Mouse (Mus musculus): Measurements from ENCODE around the gene Pten. TPM values are rescaled to one million over a fixed set of nuclear protein-coding genes. Genes with fewer than 3 reads are reported as not detected.

The Pten gene
- polyA plus RNA-seq, 1 experiment from 2014 or later: 10.6 TPM

GRCm38 (mm10) chr19:32726451-32727325, 30.6 kb upstream of the Pten start:
- ATAC-seq (ENCODE audit: low FRiP score, low read depth): 0 out of 2 replicates have a peak, but pooled peaks have one; percentile 42
- H3K9me3 ChIP-seq: no peaks in the 10 kb centered on the region
- H3K27ac ChIP-seq (replicated peaks): no peak overlapping the region
- H3K27me3 ChIP-seq: 0 out of 2 replicates have a peak, but pooled peaks cover 3% of the 10 kb centered on the region
- H3K9ac ChIP-seq: 0 out of 2 replicates have a peak overlapping the region, but pooled peaks have one; percentile 5
- WGBS: 3% methylated on average over 22 of the region's 22 CpGs
- no peaks in the 10 kb centered on the region for H3K36me3 ChIP-seq
- peaks cover 12% of the 10 kb centered on the region for H3K4me1 ChIP-seq (replicated peaks)
- peak overlapping the region; percentile 17 for H3K4me3 ChIP-seq
- peak overlapping the region; percentile 54 for H3K4me2 ChIP-seq

- Histone ChIP-seq H3K9me3 (no peaks in the 10 kb centered on the region), H3K9ac (no peak overlapping the region), H3K4me3 (no peak overlapping the region), H3K4me1 (replicated peaks) (peaks cover 12% of the 10 kb centered on the region), H3K36me3 (no peaks in the 10 kb centered on the region), H3K27ac (replicated peaks) (no peak overlapping the region), H3K27me3 (0 out of 2 replicates have a peak, but pooled peaks cover 3% of the 10 kb centered on the region), H3K4me2 (no peak overlapping the region)
- WGBS: 93% methylated on average over 4 of the region's 4 CpGs
- no peak for ATAC-seq (ENCODE audit: low FRiP score, low read depth)
Observed at GRCm38 (mm10) chr19:32729785-32730184, 27.5 kb upstream of the Pten start.

- no peak overlapping the region for H3K9ac ChIP-seq
- H3K9me3 ChIP-seq: no peaks in the 10 kb centered on the region
- no peaks in the 10 kb centered on the region for H3K36me3 ChIP-seq
- H3K27me3 ChIP-seq: 0 out of 2 replicates have a peak, but pooled peaks cover 3% of the 10 kb centered on the region
- no peaks in the 10 kb centered on the region for H3K4me1 ChIP-seq (replicated peaks)
- H3K4me3 ChIP-seq: no peak overlapping the region
- ATAC-seq (ENCODE audit: low FRiP score, low read depth): no peak
- no peak overlapping the region for H3K4me2 ChIP-seq
- no peak overlapping the region for H3K27ac ChIP-seq (replicated peaks)
Observed at GRCm38 (mm10) chr19:32732922-32733321, 24.4 kb upstream of the Pten start.

GRCm38 (mm10) chr19:32737844-32738243, 19.5 kb upstream of the Pten start:
- Histone ChIP-seq H3K9me3 (no peaks in the 10 kb centered on the region), H3K27ac (replicated peaks) (no peak overlapping the region), H3K36me3 (no peaks in the 10 kb centered on the region), H3K4me1 (replicated peaks) (no peaks in the 10 kb centered on the region), H3K9ac (no peak overlapping the region), H3K4me3 (no peak overlapping the region), H3K4me2 (no peak overlapping the region), H3K27me3 (no peaks in the 10 kb centered on the region)
- ATAC-seq (ENCODE audit: low FRiP score, low read depth): no peak
- 92% methylated on average over 7 of the region's 7 CpGs for WGBS

- no peak for ATAC-seq (ENCODE audit: low FRiP score, low read depth)
- Histone ChIP-seq H3K27me3 (no peaks in the 10 kb centered on the region), H3K9me3 (no peaks in the 10 kb centered on the region), H3K36me3 (no peaks in the 10 kb centered on the region), H3K9ac (no peak within 1 kb of the TSS), H3K4me3 (no peak within 1 kb of the TSS), H3K4me2 (no peak within 1 kb of the TSS), H3K4me1 (replicated peaks) (no peaks in the 10 kb centered on the region), H3K27ac (replicated peaks) (no peak within 1 kb of the TSS)
- WGBS: 94% methylated on average over 4 of the region's 4 CpGs
Observed at GRCm38 (mm10) chr19:32739686-32740085, 17.6 kb upstream of the Pten start, which contains the start of gene Atad1. Gene Atad1, minus strand, starts transcription at chr19:32739786.

GRCm38 (mm10) chr19:32740641-32741345, 16.5 kb upstream of the Pten start:
- Histone ChIP-seq H3K9ac (no peak overlapping the region), H3K27me3 (no peaks in the 10 kb centered on the region)
- WGBS: 92% methylated on average over 4 of the region's 4 CpGs

GRCm38 (mm10) chr19:32749425-32749824, 7.9 kb upstream of the Pten start:
- no peaks in the 10 kb centered on the region for H3K36me3 ChIP-seq

More at GRCm38 (mm10) chr19:32740641-32741345, 16.5 kb upstream of the Pten start:
- no peak for ATAC-seq (ENCODE audit: low FRiP score, low read depth)
- Histone ChIP-seq H3K36me3 (no peaks in the 10 kb centered on the region), H3K4me3 (no peak overlapping the region), H3K4me2 (no peak overlapping the region), H3K27ac (replicated peaks) (no peak overlapping the region), H3K9me3 (no peaks in the 10 kb centered on the region), H3K4me1 (replicated peaks) (no peaks in the 10 kb centered on the region)

GRCm38 (mm10) chr19:32752357-32752756, 4.9 kb upstream of the Pten start:
- H3K4me1 ChIP-seq (replicated peaks): peaks cover 14% of the 10 kb centered on the region
- H3K27me3 ChIP-seq: no peaks in the 10 kb centered on the region
- H3K27ac ChIP-seq (replicated peaks): no peak overlapping the region
- H3K9ac ChIP-seq: no peak overlapping the region
- 96% methylated on average over 6 of the region's 6 CpGs for WGBS
- no peak overlapping the region for H3K4me2 ChIP-seq
- no peak overlapping the region for H3K4me3 ChIP-seq
- no peak for ATAC-seq (ENCODE audit: low FRiP score, low read depth)
- H3K36me3 ChIP-seq: no peaks in the 10 kb centered on the region
- no peaks in the 10 kb centered on the region for H3K9me3 ChIP-seq

More at GRCm38 (mm10) chr19:32749425-32749824, 7.9 kb upstream of the Pten start:
- Histone ChIP-seq H3K4me3 (no peak overlapping the region), H3K4me1 (replicated peaks) (peaks cover 2% of the 10 kb centered on the region), H3K27me3 (no peaks in the 10 kb centered on the region), H3K27ac (replicated peaks) (no peak overlapping the region), H3K9ac (no peak overlapping the region), H3K4me2 (no peak overlapping the region), H3K9me3 (no peaks in the 10 kb centered on the region)
- WGBS: 6% methylated on average over 6 of the region's 6 CpGs
- ATAC-seq (ENCODE audit: low FRiP score, low read depth): no peak

GRCm38 (mm10) chr19:32753386-32753785, 3.9 kb upstream of the Pten start:
- no peaks in the 10 kb centered on the region for H3K27me3 ChIP-seq
- WGBS: 71% methylated on average over 3 of the region's 3 CpGs
- H3K4me1 ChIP-seq (replicated peaks): peaks cover 14% of the 10 kb centered on the region
- H3K9me3 ChIP-seq: no peaks in the 10 kb centered on the region
- H3K4me3 ChIP-seq: no peak overlapping the region
- H3K36me3 ChIP-seq: no peaks in the 10 kb centered on the region
- no peak overlapping the region for H3K4me2 ChIP-seq
- H3K27ac ChIP-seq (replicated peaks): no peak overlapping the region
- H3K9ac ChIP-seq: no peak overlapping the region
- ATAC-seq (ENCODE audit: low FRiP score, low read depth): no peak

GRCm38 (mm10) chr19:32754188-32755000, 2.9 kb upstream of the Pten start:
- Histone ChIP-seq H3K36me3 (no peaks in the 10 kb centered on the region), H3K4me2 (peak overlapping the region; percentile 98), H3K4me3 (no peak overlapping the region), H3K27me3 (no peaks in the 10 kb centered on the region), H3K4me1 (replicated peaks) (peaks cover 14% of the 10 kb centered on the region), H3K9me3 (no peaks in the 10 kb centered on the region), H3K27ac (replicated peaks) (no peak overlapping the region), H3K9ac (peak overlapping the region; percentile 25; the same call in 1 of the 2 replicates)
- ATAC-seq (ENCODE audit: low FRiP score, low read depth): no peak
- 13% methylated on average over 15 of the region's 15 CpGs for WGBS

- Histone ChIP-seq H3K4me3 (peak overlapping the region; percentile 100), H3K9me3 (no peaks in the 10 kb centered on the region), H3K4me2 (peak overlapping the region; percentile 98), H3K36me3 (no peaks in the 10 kb centered on the region), H3K4me1 (replicated peaks) (peaks cover 17% of the 10 kb centered on the region), H3K27ac (replicated peaks) (peak overlapping the region; percentile 100), H3K9ac (peak overlapping the region; percentile 78), H3K27me3 (no peaks in the 10 kb centered on the region)
- ATAC-seq (ENCODE audit: low FRiP score, low read depth): no peak
- 4% methylated on average over 12 of the region's 12 CpGs for WGBS
Observed at GRCm38 (mm10) chr19:32755104-32755791, 2.0 kb upstream of the Pten start.

Data from hindbrain, embryonic 15.5 days (tissue).